Mouse (Mus musculus): Measurements from ENCODE around the gene Nars2.

Gene Nars2

DNA sequence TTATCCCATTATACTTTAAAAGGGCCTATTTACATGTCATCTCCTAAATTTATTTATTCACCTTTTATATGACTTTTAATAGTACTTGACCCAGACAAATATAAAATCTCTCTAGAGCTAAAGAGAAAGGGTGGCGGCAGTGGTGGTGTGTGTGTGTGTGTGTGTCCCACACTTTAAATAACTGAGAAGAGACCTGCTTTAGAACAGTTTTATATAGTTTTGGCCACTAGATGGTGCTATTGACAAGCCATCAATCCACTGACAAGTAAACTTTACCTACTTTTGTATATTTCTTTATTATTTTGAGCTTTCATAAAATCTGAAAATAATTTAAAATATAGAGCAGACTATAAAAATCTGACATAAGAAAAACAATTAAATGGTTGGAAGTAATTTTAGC is 19.1 kb downstream of the Nars2 start:
- in situ Hi-C loops (cut with MboI, MseI): no loop called here

DNA sequence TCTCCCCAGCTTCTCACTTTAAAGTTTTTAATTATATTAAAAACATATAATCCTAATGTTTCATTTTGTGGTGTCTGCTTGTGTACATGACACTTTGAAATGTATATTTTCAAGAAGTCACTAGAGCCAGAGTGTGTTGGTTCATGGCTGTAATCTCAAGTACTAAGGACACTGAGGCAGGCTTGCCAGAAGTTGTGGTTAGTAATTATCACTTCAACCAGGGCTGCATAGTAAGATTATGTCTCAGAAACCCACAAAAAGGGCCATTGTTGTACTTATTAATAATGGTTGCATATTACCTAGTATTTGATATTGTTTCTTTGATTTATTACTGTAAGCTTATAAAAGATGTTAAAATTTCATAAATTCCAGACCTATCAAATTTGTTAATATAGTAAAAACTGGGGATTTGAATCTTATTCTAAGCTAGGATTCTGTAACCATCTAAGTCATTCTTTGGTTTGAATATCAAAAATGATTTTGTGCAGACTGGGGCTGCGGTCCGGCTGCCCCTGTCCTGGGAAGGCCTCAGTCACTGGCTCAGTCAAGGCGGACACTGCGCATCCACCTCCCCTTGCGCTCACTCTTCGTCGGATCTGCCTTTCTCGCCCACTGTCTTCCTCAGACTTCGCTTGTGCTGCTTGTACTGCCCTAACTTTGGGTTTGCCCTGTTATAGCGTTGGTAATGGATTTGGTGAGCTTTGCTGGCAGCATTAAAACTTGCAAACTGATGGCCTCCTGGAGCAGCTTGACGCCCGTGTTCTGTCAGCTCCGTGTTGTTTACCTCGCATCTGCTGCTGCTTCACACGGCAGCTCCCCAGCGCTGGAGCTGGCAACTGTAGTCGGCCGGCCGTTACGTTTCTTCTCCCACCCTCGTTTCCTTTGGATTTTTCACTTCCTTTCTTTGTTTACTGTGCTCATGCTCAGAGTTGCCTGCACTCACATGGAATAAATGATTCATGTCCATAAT is 20.0 kb downstream of the Nars2 start:
- in situ Hi-C loops (cut with MboI, MseI): no loop called here

DNA sequence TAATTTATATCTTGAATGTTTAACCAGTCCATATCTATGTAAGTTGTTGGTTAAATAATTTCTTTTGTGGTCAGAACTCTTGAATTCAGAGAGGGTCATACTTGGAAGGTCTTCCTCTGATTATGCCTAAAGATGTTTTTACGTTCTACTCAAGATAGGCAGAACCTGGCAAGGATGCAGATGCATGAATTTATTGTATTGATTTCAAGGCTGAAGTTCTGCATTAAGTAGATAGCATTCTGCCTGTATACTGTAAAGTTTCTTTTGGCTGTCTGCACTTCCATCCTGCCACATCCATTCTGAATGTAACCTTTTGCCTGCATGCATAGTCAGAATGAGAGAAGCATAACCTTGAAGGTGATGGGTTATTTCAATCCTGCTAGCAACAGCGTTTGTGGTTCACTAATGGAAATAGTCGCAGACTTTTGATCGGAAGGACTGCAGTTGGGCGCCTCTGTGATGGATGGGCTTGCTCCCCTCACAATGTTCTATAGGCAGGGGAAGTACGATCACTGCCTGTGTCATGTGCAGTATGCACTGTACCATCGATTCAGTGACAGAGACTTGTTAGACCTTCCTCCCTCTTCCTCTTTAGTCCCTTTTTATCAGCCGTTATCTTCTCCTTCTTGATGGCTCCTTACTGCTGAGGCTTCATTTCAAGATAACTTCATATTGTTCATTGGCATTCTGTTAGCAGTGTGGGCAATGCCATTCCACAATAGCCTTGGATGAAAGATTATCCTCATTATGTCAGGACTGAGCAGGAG is 21.0 kb downstream of the Nars2 start:
- in situ Hi-C loops (cut with MboI, MseI): no loop called here

DNA sequence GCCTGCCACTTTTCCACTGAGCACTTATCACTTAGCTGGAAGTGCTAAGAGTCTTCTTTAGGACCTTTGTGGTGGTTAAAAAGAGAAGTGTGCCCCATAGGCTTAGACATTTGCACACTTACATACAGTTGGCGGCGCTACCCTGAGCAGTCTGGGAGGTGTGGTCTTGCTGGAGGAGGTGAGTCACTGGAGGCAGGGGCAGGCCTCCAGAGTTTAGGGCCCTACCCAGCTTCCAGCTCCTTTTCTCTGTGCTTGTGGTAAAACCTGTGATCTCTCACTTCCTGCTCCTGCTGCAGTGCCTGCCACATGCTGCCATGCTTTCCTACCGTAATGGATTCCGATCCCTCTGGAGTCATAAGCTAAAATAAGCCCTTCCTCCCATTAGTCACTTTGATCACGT is 24.6 kb downstream of the Nars2 start:
- in situ Hi-C loops (cut with MboI, MseI): loop anchor here (5.0 kb wide), 1 partner anchor 106 kb away; the partner anchor contains the start of gene Gab2

DNA sequence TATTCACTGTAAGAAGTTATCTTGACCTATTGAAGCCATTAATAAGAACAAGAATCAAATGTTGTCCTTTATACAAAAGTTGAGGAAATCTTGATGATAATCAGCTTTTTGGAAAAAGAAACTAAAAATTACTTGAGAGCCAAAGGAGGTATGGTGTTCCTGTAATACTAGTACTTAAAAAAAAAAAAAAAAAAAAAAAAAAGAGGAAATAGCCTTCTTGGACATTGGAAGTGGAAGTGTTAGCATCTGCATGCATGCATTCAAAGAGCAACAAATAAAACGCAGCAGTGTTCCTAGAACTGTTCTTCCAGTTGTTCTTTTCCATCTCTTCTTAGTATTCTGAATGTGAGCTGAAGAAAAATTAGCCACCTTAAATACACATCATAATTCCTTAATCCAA is 25.9 kb downstream of the Nars2 start:
- in situ Hi-C loops (cut with MboI, MseI): loop anchor here (5.0 kb wide), 1 partner anchor 105 kb away; the partner anchor contains the start of gene Gab2

DNA sequence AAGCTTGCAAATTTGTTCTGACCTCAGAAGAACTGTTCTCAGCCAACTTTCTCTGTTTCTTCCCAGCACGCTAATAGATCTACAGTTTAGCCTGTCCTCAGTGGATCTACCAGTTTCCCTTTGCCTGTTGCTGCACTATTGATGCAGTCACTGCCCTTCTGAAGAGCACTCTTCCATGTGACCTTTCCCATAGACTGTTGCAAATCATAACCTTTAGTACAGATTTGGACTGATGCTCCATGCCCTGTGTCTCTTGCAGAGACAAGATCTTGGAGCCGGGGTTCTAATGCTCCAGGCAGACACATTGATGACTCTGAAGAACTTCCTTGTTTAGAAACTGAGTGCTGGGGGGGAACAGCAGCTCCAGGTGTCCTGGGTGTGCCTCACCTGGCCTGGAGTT is 30.1 kb downstream of the Nars2 start:
- in situ Hi-C loops (cut with MboI, MseI): no loop called here

DNA sequence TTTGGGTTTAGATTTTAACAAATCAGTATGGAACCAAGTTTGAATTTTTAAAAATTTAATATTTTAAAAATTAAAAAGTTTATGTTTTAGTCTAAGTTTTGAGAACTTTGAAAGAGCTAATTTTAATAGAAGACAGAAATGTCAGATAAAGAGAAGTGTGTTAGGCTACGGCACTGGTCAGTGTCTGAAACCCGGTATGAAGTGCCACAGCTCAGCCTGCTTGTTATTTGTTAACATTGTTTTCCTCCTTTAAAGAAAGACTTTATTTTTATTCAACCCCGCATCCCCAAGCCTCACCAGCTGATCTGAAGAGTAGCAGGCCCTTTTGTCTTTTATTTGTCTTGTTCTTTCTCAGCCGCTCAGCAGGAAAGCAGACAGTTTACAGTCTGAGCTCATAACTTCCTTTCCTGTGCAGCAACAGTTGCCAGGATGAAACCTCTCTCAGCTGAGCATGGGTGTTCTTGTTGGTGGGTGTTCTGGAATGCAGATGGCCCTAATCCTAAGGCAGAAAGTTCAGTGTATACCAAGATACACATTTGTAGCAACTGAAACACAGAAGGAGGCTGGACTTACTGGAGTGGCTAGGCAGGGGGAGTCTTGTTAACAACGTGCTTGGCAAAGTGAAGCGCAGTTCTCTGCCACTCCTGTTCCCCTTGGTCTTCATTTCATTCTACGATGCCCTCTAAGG is 32.5 kb downstream of the Nars2 start:
- in situ Hi-C loops (cut with MboI, MseI): no loop called here

DNA sequence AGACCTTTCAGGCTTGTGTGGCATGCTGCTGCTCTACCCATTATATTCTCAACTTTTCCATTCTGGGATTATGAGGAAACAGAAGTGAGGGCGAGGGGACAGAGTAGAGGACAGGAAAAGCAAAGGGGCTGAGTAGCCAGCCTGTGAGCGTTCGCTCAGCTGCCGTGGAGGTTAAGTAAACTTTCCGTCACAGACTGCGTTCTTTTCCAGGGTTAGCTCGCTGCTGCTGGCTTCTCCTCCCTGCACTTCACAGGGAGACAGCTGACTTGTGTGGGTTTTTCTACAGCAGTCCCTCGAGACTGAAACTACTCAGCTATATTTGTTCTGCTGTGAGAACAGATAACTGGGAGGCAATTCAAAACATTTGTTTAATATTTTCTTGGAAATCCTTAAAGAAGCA is 34.5 kb downstream of the Nars2 start:
- in situ Hi-C loops (cut with MboI, MseI): no loop called here

DNA sequence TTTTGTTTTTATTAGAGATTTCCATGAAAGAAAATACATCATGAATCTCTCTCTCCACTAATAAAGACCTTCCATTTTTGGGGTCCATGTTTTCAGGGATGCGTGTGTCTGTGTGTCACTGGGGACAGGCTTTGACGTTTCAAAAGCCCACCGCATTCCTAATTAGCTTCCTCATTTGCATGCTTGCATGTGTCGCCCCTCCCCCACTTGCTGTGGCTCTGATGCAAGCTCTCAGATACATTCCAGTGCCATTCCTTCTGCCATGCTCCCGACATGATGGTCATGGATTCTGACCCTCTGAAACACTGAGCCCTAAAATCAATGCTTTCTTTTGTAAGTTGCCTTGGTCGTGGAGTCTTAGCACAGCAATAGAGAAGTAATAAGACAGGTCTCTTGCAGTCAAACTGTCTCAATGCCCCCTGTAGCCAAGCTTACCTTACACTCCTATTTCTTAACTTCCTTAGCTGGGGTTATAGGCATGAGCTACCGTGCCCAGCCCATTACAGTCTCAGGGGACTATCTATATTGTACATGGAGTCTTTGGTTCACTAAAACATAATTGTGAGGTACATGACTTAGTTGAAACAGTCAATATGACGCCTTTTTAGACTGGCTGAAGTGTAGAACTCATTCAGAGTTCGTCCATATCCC is 35.6 kb downstream of the Nars2 start:
- in situ Hi-C loops (cut with MboI, MseI): no loop called here

DNA sequence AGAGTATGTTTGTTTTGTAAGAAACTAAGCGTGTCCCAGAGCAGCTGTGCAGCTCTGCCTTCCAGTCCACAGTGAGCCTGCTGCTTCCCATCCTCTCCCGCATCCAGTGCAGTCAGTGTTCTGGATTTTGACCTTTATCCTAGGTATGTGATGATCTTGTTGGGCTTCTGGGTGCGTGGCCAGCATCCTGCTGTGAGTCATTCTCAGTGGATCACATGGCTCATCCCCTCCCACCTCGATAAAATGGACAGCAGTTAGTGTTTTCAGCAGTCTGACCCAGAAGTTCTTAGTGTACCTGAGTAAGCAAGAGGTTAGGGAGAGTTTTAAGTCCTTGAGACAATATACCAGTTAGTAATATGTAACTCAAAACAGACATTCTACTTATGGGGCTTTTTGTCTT is 36.4 kb downstream of the Nars2 start:
- in situ Hi-C loops (cut with MboI, MseI): no loop called here

DNA sequence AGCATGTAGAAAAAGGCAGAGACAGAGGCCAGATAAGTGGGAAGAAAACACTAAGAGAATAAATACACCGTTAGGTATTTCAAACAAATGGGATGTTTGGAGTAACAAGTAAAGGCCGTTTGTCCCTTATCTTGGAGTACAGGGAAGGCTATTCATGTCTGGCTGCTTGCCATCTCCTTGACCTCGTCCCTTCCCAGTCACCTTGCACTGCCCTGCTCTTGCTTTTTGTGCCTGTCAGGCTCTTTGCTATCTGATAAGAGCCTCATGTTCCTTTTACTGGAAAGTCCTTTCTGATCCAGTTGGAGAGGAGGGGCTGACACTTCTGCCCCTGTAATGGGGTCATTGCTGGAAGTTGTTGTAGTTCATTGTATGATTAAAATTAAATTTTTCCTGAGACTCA is 61.7 kb downstream of the Nars2 start:
- in situ Hi-C loops (cut with MboI, MseI): no loop called here

DNA sequence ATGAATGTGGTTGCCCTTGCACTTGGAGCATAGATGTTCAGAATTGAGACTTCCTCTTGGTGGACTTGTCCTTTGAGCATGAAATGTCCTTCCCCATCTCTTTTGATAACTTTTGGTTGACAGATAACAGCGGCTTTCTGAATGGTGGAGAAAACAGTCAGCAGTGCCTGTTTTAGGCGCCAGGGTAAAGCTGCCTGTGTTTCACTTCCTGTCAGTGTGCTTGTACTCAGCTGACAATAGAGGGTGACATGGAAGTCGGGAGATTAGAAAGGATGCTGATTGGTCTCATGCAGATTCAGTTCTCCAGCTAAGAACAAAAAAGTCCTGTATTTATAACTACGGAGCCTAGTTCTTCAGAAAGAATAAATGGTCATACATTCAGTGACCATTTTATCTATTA is 66.7 kb downstream of the Nars2 start:
- in situ Hi-C loops (cut with MboI, MseI): no loop called here

DNA sequence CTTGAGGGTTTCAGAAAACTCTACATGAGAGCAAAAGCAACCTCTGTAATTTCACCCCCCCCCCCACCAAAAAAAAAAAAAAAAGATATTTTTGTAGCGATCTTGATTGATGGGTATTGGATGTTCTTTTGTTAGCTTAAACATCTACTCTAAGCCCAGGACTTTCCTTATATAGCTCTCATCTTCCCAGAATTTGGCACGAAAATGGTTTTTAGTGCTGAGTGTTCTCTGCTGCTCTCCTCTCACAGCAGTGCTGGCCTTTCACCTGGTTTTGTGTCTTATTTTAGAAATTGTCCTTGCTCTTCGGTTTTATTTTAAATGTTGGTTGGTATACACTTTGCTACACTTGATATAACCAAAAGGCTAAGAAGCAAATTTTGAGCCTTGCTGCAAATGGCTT is 67.1 kb downstream of the Nars2 start:
- in situ Hi-C loops (cut with MboI, MseI): no loop called here

DNA sequence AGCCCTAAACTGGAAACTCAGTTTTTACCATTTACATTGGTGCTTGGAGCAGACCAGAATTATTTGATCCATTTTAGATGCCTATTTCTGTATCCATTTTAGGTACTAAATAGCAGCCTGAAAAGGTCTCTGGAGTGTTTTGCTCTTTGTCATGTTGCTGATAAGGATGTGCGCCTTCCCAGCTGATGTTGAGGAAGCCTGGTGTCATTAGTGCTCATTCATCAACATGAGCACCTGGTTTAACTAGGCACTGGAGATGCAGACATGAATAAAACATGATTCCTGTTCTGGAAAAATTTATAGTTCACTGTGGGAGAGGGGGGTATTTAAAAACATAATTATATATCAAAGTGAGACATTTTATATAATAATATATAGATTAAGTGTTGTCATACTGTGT is 68.0 kb downstream of the Nars2 start:
- in situ Hi-C loops (cut with MboI, MseI): no loop called here

DNA sequence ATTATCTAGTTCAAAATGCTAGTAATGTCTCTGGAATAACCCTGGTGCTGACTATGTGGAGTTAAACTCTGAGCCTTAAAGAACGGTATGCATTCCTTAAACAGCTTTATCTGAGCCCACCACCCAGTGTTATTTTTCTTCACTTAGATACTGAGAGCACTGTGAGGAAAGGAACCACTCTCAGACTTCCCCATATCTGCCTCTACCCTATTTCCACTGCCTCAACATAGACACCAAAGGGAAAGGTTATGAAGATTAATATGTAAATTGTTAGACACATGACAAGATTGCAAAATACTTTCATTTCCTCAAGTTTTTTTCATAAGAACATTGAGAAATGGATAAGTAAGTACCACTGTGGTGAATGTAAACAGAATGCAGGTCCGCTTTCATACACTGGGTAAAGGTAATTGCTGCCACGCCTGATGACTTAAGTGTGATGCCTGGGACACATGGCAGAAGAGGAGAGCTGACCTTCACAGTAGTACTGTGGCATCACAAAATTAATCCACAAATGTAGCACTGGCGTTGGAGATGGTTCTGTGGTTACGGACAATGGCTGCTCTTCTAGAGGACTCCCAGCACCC is 75.6 kb downstream of the Nars2 start:
- in situ Hi-C loops (cut with MboI, MseI): no loop called here

DNA sequence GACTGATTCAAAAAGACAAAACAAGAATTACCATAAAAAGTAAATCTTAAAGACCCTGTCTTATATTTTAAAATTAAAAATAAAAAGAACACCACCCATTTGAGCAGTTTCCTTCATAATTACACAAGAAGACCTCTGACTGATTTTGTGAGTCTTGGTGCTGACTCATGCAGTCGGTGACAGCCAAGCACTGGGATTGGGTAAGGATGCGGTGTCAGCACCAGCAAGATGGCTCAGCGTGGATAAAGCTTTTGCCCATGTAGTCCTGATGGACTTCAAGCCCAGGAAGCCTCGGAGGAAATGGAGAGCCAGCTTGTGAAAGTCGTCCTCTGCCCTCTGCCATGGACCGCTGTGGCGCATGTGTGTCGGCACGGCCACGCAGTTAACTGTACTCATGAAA is 77.8 kb downstream of the Nars2 start:
- in situ Hi-C loops (cut with MboI, MseI): no loop called here

DNA sequence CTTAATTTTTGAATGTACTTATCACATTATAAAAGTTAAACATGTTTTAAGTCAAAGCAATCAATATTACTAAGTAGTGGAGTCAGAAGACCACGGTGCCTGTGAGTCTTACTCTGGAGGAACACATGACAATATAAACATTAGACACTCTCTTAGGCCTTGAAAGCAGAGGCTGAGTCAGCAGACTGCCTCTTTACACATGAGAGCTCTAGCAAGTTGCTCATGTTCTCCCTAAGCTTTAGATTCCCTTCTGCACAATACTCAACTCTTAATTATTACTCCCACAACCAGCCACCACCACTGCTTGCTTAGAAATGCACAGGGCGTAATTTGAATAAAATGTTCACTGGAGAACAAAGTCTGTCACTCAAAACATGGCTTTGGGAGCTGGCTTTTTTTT is 81.1 kb downstream of the Nars2 start:
- in situ Hi-C loops (cut with MboI, MseI): no loop called here

DNA sequence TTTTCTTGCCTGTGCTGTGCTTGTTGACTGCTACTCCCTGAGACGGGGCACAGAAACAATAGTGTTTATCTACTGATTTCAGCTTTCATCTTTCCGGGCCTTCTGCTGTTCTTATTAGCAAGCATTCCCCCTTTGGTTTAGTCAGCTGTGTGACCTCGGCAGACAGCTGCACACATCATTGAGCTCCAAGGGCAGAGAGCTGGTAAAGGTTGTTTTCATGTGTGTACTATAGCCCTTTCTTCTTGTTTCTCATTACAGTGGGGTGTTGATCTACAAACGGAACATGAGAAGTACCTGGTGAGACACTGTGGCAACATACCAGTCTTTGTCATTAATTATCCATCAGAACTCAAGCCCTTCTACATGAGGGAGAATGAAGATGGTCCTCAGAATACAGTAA is 88.3 kb downstream of the Nars2 start:
- in situ Hi-C loops (cut with MboI, MseI): no loop called here

DNA sequence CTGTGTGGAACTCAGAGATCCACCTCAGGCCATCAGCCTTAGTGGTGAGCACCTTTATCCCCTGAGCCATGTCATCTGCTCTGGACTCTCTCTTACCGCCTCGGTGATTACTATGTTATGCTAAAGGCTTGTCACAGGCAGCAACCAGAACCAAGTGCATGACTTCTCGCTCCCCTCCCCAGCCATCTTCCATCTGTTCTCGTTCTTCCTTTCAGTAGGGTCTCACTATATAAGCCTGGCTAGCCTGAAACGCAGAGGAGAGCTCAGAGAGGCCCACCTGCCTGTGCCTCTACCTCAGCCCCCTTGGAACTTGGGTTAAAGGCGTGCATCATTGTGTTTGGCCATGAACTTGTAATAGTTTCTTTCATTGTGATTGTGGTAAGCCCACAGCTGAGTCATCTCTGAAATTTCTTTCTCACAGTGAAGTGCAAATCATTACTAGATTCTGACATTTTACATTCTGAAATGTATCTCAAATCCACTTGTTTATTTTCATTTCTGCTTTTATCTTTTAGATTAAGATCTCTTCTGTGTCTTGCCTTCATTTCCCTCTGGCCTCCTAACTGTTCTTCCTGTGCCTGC is 90.7 kb downstream of the Nars2 start:
- in situ Hi-C loops (cut with MboI, MseI): no loop called here

DNA sequence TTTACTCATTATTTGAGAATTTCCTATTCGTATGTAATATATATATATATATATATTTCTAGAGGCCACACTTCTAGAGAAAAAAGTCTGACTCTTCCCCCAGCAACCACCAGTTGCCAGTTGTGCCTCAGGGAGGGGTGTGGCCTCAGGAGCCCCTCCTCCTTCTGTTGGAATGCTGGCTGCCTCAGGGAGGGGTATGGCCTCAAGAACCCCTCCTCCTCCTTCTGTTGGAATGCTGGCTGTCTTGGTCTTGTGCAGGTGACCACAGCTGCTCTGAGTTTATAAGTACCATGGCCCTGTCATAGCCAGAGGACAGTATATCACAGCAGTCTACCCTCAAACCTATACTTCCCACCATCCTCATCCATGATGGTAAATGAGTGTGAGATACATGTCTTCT is 91.7 kb downstream of the Nars2 start:
- in situ Hi-C loops (cut with MboI, MseI): no loop called here

DNA sequence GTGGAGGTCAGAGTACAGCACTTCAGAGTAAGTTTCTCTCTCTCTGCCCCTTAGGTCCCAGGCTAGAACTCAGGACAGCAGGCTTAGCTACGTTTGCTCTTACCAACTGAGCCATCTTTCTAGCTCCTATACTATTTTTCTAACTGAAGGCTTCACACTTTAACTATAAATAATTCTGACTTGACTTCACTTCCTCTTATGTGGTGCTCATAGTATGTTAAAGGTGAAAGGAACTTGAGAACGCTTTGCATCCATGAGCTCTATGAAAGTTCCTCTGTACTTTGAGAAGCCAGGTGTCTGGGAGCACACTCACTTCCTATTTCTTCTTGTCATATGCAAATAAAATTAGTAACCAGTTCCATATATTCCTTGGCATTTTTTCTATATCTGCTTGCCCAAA is 109.7 kb downstream of the Nars2 start:
- in situ Hi-C loops (cut with MboI, MseI): no loop called here
